Mouse (Mus musculus) erythroid progenitor cell, adult 5-6 weeks (primary cell): ENCODE measurements around the gene Selplg. TPM values are rescaled to one million over a fixed set of nuclear protein-coding genes. Genes with fewer than 3 reads are reported as not detected.
"Not testable (repeated sequence)": the region's sequence is repeated elsewhere in the genome, so short reads cannot be mapped to it uniquely, and the experiment has no call there.

Experiments used
- ATAC-seq: replicated peaks from 2 replicates; pipeline ENCODE4 v1.8.0; 2016; ENCODE audit warnings: moderate number of reproducible peaks, mild to moderate bottlenecking, moderate TSS enrichment, inconsistent platforms; ENCODE audit not compliant: poor library complexity, low FRiP score, severe bottlenecking
- total RNA-seq, 2 experiments: library from RNA; stranded (forward) in 1 of 2; stranded (reverse) in 1 of 2; fragments of 150-400 nt in 1 of 2; fragments of 186-747, 209-891 nt in 1 of 2; gene quantifications; 2 replicates each; pipeline versions ENCODE4 v1.2.3 to v1.2.4; 2015 to 2017; ENCODE audit warnings: low replicate concordance in 2 of 2

The Selplg gene
- total RNA-seq, 2 experiments from 2014 or later = 26.7 to 83.0 TPM

- ATAC-seq = no peak
Observed at GRCm38 (mm10) chr5:113829566-113830291, 2.7 kb downstream of the Selplg start.

GRCm38 (mm10) chr5:113828481-113828880, 4.0 kb downstream of the Selplg start:
- ATAC-seq = no peak

- ATAC-seq = no peak
Observed at GRCm38 (mm10) chr5:113827991-113828411, 4.4 kb downstream of the Selplg start.

GRCm38 (mm10) chr5:113826619-113827018, 5.8 kb downstream of the Selplg start:
- ATAC-seq = no peak

GRCm38 (mm10) chr5:113825558-113825957, 6.9 kb downstream of the Selplg start:
- ATAC-seq = no peak

GRCm38 (mm10) chr5:113824228-113824627, 8.2 kb downstream of the Selplg start:
- ATAC-seq = no peak

- no peak for ATAC-seq
Observed at GRCm38 (mm10) chr5:113818572-113818971, 13.9 kb downstream of the Selplg start.

GRCm38 (mm10) chr5:113815638-113816152, 16.7 kb downstream of the Selplg start:
- ATAC-seq = peak; percentile 78

GRCm38 (mm10) chr5:113815041-113815389, 17.4 kb downstream of the Selplg start:
- ATAC-seq = no peak

- ATAC-seq = 0 out of 2 replicates have a peak, but pooled peaks have one; percentile 11
Observed at GRCm38 (mm10) chr5:113814111-113815040, 18.1 kb downstream of the Selplg start.

GRCm38 (mm10) chr5:113813608-113814007, 18.8 kb downstream of the Selplg start:
- ATAC-seq = 0 out of 2 replicates have a peak, but pooled peaks have one; percentile 25

- no peak for ATAC-seq
Observed at GRCm38 (mm10) chr5:113812638-113813037, 19.8 kb downstream of the Selplg start.

- ATAC-seq = not testable (repeated sequence)
Observed at GRCm38 (mm10) chr5:113811824-113812420, 20.5 kb downstream of the Selplg start.

GRCm38 (mm10) chr5:113810111-113810510, 22.3 kb downstream of the Selplg start:
- ATAC-seq = no peak

GRCm38 (mm10) chr5:113808177-113808576, 24.3 kb downstream of the Selplg start:
- no peak for ATAC-seq

GRCm38 (mm10) chr5:113807712-113808111, 24.7 kb downstream of the Selplg start:
- no peak for ATAC-seq

- ATAC-seq = no peak
Observed at GRCm38 (mm10) chr5:113806414-113806813, 26.0 kb downstream of the Selplg start.

GRCm38 (mm10) chr5:113805301-113805700, 27.1 kb downstream of the Selplg start:
- ATAC-seq = no peak

- ATAC-seq = no peak
Observed at GRCm38 (mm10) chr5:113804395-113804966, 28.0 kb downstream of the Selplg start.

GRCm38 (mm10) chr5:113800280-113800679, 32.2 kb downstream of the Selplg start, which contains the start of gene Tmem119:
Gene Tmem119 (minus strand): TSS chr5:113800516.
- no peak for ATAC-seq
